8 mouse cellular contexts compared by ENCODE assay signal in genomic region chr12:21285508-21286242, GRCm38 (mm10). TPM values are rescaled to one million over a fixed set of nuclear protein-coding genes. Genes with fewer than 3 reads are reported as not detected.
DNase-seq lines count a peak whose midpoint lies in the region; ATAC-seq and TF ChIP-seq lines count a peak whose summit lies in the region.

No protein-coding gene starts in this region.

- TF ChIP-seq CTCF in forebrain, postnatal 0 days (IDR thresholded peaks at IDR 0.05; ENCODE audit: low read depth) = no peak

- no peak for DNase-seq in kidney, adult 18-20 months
- no peak for DNase-seq in forebrain, postnatal 0 days
- no peak for DNase-seq in adrenal gland, adult 8-10 months
- no peak for DNase-seq in spleen, postnatal 14 days (ENCODE audit: low spot score in 2 of 2)
- no peak for DNase-seq in cerebellum, adult 11-12 months

- peak overlapping the region; percentile 76 for H3K27ac ChIP-seq in kidney, embryonic 15.5 days
- H3K27ac ChIP-seq in forebrain, postnatal 0 days (ENCODE audit: low read depth, low read length) = peak overlapping the region; percentile 93
- peak overlapping the region; percentile 73 for H3K27ac ChIP-seq in liver, embryonic 16.5 days (ENCODE audit: low read length)

- H3K4me3 ChIP-seq in kidney, embryonic 15.5 days (replicated peaks) = peak overlapping the region; percentile 91
- H3K4me3 ChIP-seq in forebrain, postnatal 0 days (ENCODE audit: low read depth, low read length) = peak overlapping the region; percentile 76
- peak overlapping the region; percentile 96 for H3K4me3 ChIP-seq in liver, embryonic 16.5 days (ENCODE audit: low read depth, low read length)

- peaks cover 9% of the 10 kb centered on the region for H3K36me3 ChIP-seq in kidney, embryonic 15.5 days
- H3K36me3 ChIP-seq in forebrain, postnatal 0 days (ENCODE audit: insufficient read depth) = peaks cover 9% of the 10 kb centered on the region; the same call in 1 of the 2 replicates
- H3K36me3 ChIP-seq in liver, embryonic 16.5 days (ENCODE audit: control insufficient read depth, insufficient read depth) = no peaks in the 10 kb centered on the region; the same call in 1 of the 2 replicates

- peak; percentile 88 for ATAC-seq in kidney, embryonic 15.5 days (replicated peaks; ENCODE audit: low FRiP score)
- ATAC-seq in activated CD4-positive, CD25-positive, alpha-beta regulatory T cell, adult 4 months = peak; percentile 29
- peak; percentile 83 for ATAC-seq in forebrain, postnatal 0 days
- ATAC-seq in liver, embryonic 16.5 days (ENCODE audit: low read depth) = peak; percentile 77

- WGBS in kidney, embryonic 15.5 days = under 1% methylated on average over 47 of the region's 47 CpGs
- WGBS in forebrain, postnatal 0 days = 1% methylated on average over 46 of the region's 47 CpGs
- under 1% methylated on average over 47 of the region's 47 CpGs for WGBS in liver, embryonic 16.5 days (ENCODE audit: insufficient replicate concordance)

- peak overlapping the region; percentile 90 for H3K9ac ChIP-seq in kidney, embryonic 15.5 days
- H3K9ac ChIP-seq in forebrain, postnatal 0 days = peak overlapping the region; percentile 80
- peak overlapping the region; percentile 89 for H3K9ac ChIP-seq in liver, embryonic 16.5 days (ENCODE audit: low read depth, low read length)

- peak overlapping the region; percentile 86 for H3K4me2 ChIP-seq in kidney, embryonic 15.5 days
- H3K4me2 ChIP-seq in forebrain, postnatal 0 days (ENCODE audit: low read depth) = peak overlapping the region; percentile 67
- peak overlapping the region; percentile 96 for H3K4me2 ChIP-seq in liver, embryonic 16.5 days (ENCODE audit: low read depth, low read length)

- H3K27me3 ChIP-seq in kidney, embryonic 15.5 days = no peaks in the 10 kb centered on the region
- no peaks in the 10 kb centered on the region for H3K27me3 ChIP-seq in forebrain, postnatal 0 days (ENCODE audit: insufficient read depth, low read length)
- H3K27me3 ChIP-seq in liver, embryonic 16.5 days (ENCODE audit: control insufficient read depth, insufficient read depth, low read depth, low read length) = no peaks in the 10 kb centered on the region

- peaks cover 23% of the 10 kb centered on the region for H3K4me1 ChIP-seq in kidney, embryonic 15.5 days
- 0 out of 2 replicates have a peak, but pooled peaks cover 7% of the 10 kb centered on the region for H3K4me1 ChIP-seq in forebrain, postnatal 0 days (ENCODE audit: insufficient read depth)
- H3K4me1 ChIP-seq in liver, embryonic 16.5 days (ENCODE audit: control insufficient read depth, low read depth, low read length) = peaks cover 20% of the 10 kb centered on the region

- no peaks in the 10 kb centered on the region for H3K9me3 ChIP-seq in kidney, embryonic 15.5 days (replicated peaks)
- no peaks in the 10 kb centered on the region for H3K9me3 ChIP-seq in forebrain, postnatal 0 days (ENCODE audit: low read length)
- no peaks in the 10 kb centered on the region for H3K9me3 ChIP-seq in liver, embryonic 16.5 days (replicated peaks; ENCODE audit: control insufficient read depth, low read length)

RNA-seq across cellular contexts. Expression of gene Itgb1bp1, which starts 0.4 kb away (rescaled TPM):
- 45.8 and 46.0 TPM in 2 replicates for polyA plus RNA-seq in kidney, embryonic 15.5 days (2015; fragmentation: Nextera tagmentation; extraction: Ambion mirVana)
- 10 to 100 TPM; 81.7 to 94.8 TPM for polyA plus RNA-seq in activated CD4-positive, CD25-positive, alpha-beta regulatory T cell, adult 4 months (2017; shearing (Covaris generic))
- 23.9 and 36.9 TPM in 2 replicates for total RNA-seq in forebrain, postnatal 0 days (2014; rRNA removed)
- 37.4 and 40.2 TPM in 2 replicates for polyA plus RNA-seq in forebrain, postnatal 0 days (2015; fragmentation: Nextera tagmentation; extraction: Ambion mirVana)
- polyA plus RNA-seq in liver, embryonic 16.5 days (2015; fragmentation: Nextera tagmentation; extraction: Ambion mirVana) = 19.3 and 20.3 TPM in 2 replicates
- total RNA-seq in adrenal gland, adult 8-10 months (2022) = 100 to 1,000 TPM in 1 of 4 experiments, 10 to 100 TPM in 3; 74.6 to 123 (median 85.2) TPM

RNA-seq across cellular contexts. Expression of gene Cpsf3, which starts 0.5 kb away (rescaled TPM):
- polyA plus RNA-seq in kidney, embryonic 15.5 days (2015; fragmentation: Nextera tagmentation; extraction: Ambion mirVana) = 112 and 115 TPM in 2 replicates
- polyA plus RNA-seq in activated CD4-positive, CD25-positive, alpha-beta regulatory T cell, adult 4 months (2017; shearing (Covaris generic)) = 100 to 1,000 TPM; 119 to 123 TPM
- total RNA-seq in forebrain, postnatal 0 days (2014; rRNA removed) = 49.2 and 50.4 TPM in 2 replicates
- 68.3 and 79.6 TPM in 2 replicates for polyA plus RNA-seq in forebrain, postnatal 0 days (2015; fragmentation: Nextera tagmentation; extraction: Ambion mirVana)
- 39.6 and 40.9 TPM in 2 replicates for polyA plus RNA-seq in liver, embryonic 16.5 days (2015; fragmentation: Nextera tagmentation; extraction: Ambion mirVana)
- 10 to 100 TPM; 65.3 to 78.3 (median 69.5) TPM for total RNA-seq in adrenal gland, adult 8-10 months (2022)

RNA-seq across cellular contexts. Expression of gene Iah1, which starts 30.5 kb away (rescaled TPM):
- 67.7 and 78.7 TPM in 2 replicates for polyA plus RNA-seq in kidney, embryonic 15.5 days (2015; fragmentation: Nextera tagmentation; extraction: Ambion mirVana)
- 10 to 100 TPM; 51.7 to 55.5 TPM for polyA plus RNA-seq in activated CD4-positive, CD25-positive, alpha-beta regulatory T cell, adult 4 months (2017; shearing (Covaris generic))
- 28.4 and 31.2 TPM in 2 replicates for total RNA-seq in forebrain, postnatal 0 days (2014; rRNA removed)
- 27.9 and 32.5 TPM in 2 replicates for polyA plus RNA-seq in forebrain, postnatal 0 days (2015; fragmentation: Nextera tagmentation; extraction: Ambion mirVana)
- 52.9 and 55.8 TPM in 2 replicates for polyA plus RNA-seq in liver, embryonic 16.5 days (2015; fragmentation: Nextera tagmentation; extraction: Ambion mirVana)
- 10 to 100 TPM; 53.0 to 61.9 (median 56.4) TPM for total RNA-seq in adrenal gland, adult 8-10 months (2022)

Comparison
In these comparisons a context has a peak if more than half of its experiments do, and no peak if none do; other contexts are left out.
1. ATAC-seq: peak in every context shown above with its lines; median percentile 88 in kidney, embryonic 15.5 days; 83 in forebrain, postnatal 0 days; 77 in liver, embryonic 16.5 days; 29 in activated CD4-positive, CD25-positive, alpha-beta regulatory T cell, adult 4 months.